Mouse (Mus musculus) embryonic fibroblast, embryonic 13.5 days (primary cell): Measurements from ENCODE around the gene Gm30083.

ENCODE experiments used
- CTCF ChIP-seq: IDR thresholded peaks from 2 replicates; pipeline ENCODE4 v1.5.1; 2011; ENCODE audit warnings: mild to moderate bottlenecking, control low read depth, low read length, moderate library complexity, borderline replicate concordance; ENCODE audit not compliant: insufficient read depth
- POLR2A ChIP-seq: IDR thresholded peaks from 2 replicates; pipeline ENCODE4 v1.6.1; 2011; ENCODE audit warnings: low read depth, mild to moderate bottlenecking, control low read depth, low read length, moderate library complexity

DNA sequence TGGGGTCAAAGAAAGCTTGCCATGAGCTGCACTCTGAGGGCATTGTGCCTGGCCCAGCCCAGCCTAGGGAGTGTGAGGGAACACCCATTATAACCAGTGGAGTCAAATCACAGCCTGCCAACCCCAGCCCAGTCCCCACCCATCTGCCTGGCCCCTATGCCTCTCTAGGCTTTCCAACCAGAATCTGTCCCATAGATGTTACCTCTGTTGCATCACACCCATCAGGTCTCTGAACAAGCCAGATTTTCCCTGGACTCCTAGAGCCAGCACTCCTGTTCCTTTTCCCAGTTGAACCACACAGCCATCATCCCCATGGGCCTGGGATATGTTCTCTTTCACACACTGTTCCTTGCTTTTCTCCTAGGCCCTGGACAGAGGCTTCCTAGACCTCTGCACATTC is 13.5 kb downstream of the Gm30083 start:
- TF ChIP-seq CTCF (no peak), POLR2A (no peak)
